Mouse (Mus musculus) Patski (cell line): Measurements from ENCODE around the gene Phex. TPM values are rescaled to one million over a fixed set of nuclear protein-coding genes. Genes with fewer than 3 reads are reported as not detected.

Source experiments
- ATAC-seq: fragments of 100-300 bp; one replicate; pipeline ENCODE4 v1.8.0; 2021
- CTCF ChIA-PET: fragments of 350-600 bp; sonication (Branson Sonifier 250); formaldehyde crosslinking; loops from one replicate; lab custom pipeline; 2022; ENCODE audit warnings: inconsistent platforms; lab: Charles Lee
- POLR2A ChIA-PET: fragments of 350-600 bp; sonication (Branson Sonifier 250); formaldehyde crosslinking; loops from one replicate; lab custom pipeline; 2022; ENCODE audit warnings: antibody characterized with exemption, inconsistent platforms; lab: Charles Lee
- DNase-seq: peaks from one replicate; pipeline ENCODE4 v3.0.0-alpha.2; 2011; ENCODE audit warnings: low read depth, low spot score
- H3K27me3 ChIP-seq: fragments of 371-371 bp; one replicate; pipeline ENCODE4 v1.5.1; 2021
- CTCF ChIP-seq: fragments of 100-300 bp; IDR thresholded peaks from one replicate; pipeline ENCODE4 v1.5.1; 2021
- in situ Hi-C: fragments of 300-500 bp; cut with MboI; formaldehyde crosslinking; loops from 3 replicates; pipeline ENCODE4 v1.11.1; 2018; ENCODE audit warnings: low pct_unique_long_range_greater_than_20kb, mixed read lengths
- polyA plus RNA-seq: library from polyadenylated mRNA; unstranded; gene quantifications from one replicate; pipeline ENCODE4 v1.2.3, GENCODE M21; 2021

The Phex gene
- polyA plus RNA-seq, 1 experiment from 2014 or later, result 0.06 TPM

- peaks cover 9% of the 10 kb centered on the region for H3K27me3 ChIP-seq
- ChIA-PET CTCF (interaction anchor here (1.3 to 2.2 kb wide), 4 partner anchors 11 to 147 kb away, joined by 3 to 8 read pairs (median 4); no protein-coding TSS in a partner anchor), POLR2A (no interaction called here)
- TF ChIP-seq CTCF, result no peak
- in situ Hi-C loops, result loop anchor here (25.0 kb wide), 1 partner anchor 1671 kb away; no protein-coding TSS in a partner anchor
- DNase-seq (no peak), ATAC-seq (no peak)
These were observed 106.9 kb downstream of the Phex start for GRCm38 (mm10) chrX:157308171-157308570.

GRCm38 (mm10) chrX:157307411-157307810 is 107.7 kb downstream of the Phex start:
- TF ChIP-seq CTCF, result peak; percentile 63
- ChIA-PET POLR2A (no interaction called here), CTCF (interaction anchor here (0.7 to 2.2 kb wide), 5 partner anchors 10 to 148 kb away, joined by 3 to 8 read pairs (median 4); no protein-coding TSS in a partner anchor)
- peaks cover 9% of the 10 kb centered on the region for H3K27me3 ChIP-seq
- DNase-seq (no peak), ATAC-seq (no peak)
- in situ Hi-C loops, result loop anchor here (25.0 kb wide), 1 partner anchor 1670 kb away; no protein-coding TSS in a partner anchor

- ChIA-PET CTCF (interaction anchor here (0.7 to 2.2 kb wide), 5 partner anchors 10 to 148 kb away, joined by 3 to 8 read pairs (median 4); no protein-coding TSS in a partner anchor), POLR2A (no interaction called here)
- DNase-seq, result no peak
- no peak for ATAC-seq
- in situ Hi-C loops, result loop anchor here (25.0 kb wide), 1 partner anchor 1670 kb away; no protein-coding TSS in a partner anchor
- H3K27me3 ChIP-seq, result peaks cover 12% of the 10 kb centered on the region
- TF ChIP-seq CTCF, result no peak
These were observed 108.2 kb downstream of the Phex start for GRCm38 (mm10) chrX:157306796-157307405.

- peaks cover 17% of the 10 kb centered on the region for H3K27me3 ChIP-seq
- ChIA-PET CTCF (no interaction called here), POLR2A (no interaction called here)
- no peak for TF ChIP-seq CTCF
- ATAC-seq (no peak), DNase-seq (no peak)
- in situ Hi-C loops, result loop anchor here (25.0 kb wide), 1 partner anchor 1669 kb away; no protein-coding TSS in a partner anchor
These were observed 109.3 kb downstream of the Phex start for GRCm38 (mm10) chrX:157305852-157306232.

- ChIA-PET POLR2A (no interaction called here), CTCF (no interaction called here)
- no peak for DNase-seq
- in situ Hi-C loops, result loop anchor here (25.0 kb wide), 1 partner anchor 1668 kb away; no protein-coding TSS in a partner anchor
- no peak for TF ChIP-seq CTCF
- ATAC-seq, result no peak
- peaks cover 17% of the 10 kb centered on the region for H3K27me3 ChIP-seq
These were observed 109.8 kb downstream of the Phex start for GRCm38 (mm10) chrX:157305193-157305851.

GRCm38 (mm10) chrX:157292411-157292810 is 122.7 kb downstream of the Phex start:
- in situ Hi-C loops, result no loop called here
- no peak for DNase-seq
- no peak for TF ChIP-seq CTCF
- peaks cover 4% of the 10 kb centered on the region for H3K27me3 ChIP-seq
- ChIA-PET CTCF (interaction anchor here (1.8 kb wide), 1 partner anchor 15 kb away, joined by 5 read pairs; no protein-coding TSS in a partner anchor), POLR2A (no interaction called here)
- ATAC-seq, result no peak

GRCm38 (mm10) chrX:157276581-157276980 is 138.5 kb downstream of the Phex start:
- DNase-seq (no peak), ATAC-seq (no peak)
- peaks cover 25% of the 10 kb centered on the region for H3K27me3 ChIP-seq
- TF ChIP-seq CTCF, result no peak
- in situ Hi-C loops, result no loop called here
- ChIA-PET CTCF (no interaction called here), POLR2A (no interaction called here)

- H3K27me3 ChIP-seq, result peaks cover 22% of the 10 kb centered on the region
- ChIA-PET POLR2A (no interaction called here), CTCF (no interaction called here)
- ATAC-seq, result no peak
- no peak for DNase-seq
- in situ Hi-C loops, result no loop called here
- TF ChIP-seq CTCF, result no peak
These were observed 141.8 kb downstream of the Phex start for GRCm38 (mm10) chrX:157273291-157273690.

GRCm38 (mm10) chrX:157271609-157272008 is 143.5 kb downstream of the Phex start:
- TF ChIP-seq CTCF, result no peak
- H3K27me3 ChIP-seq, result peaks cover 35% of the 10 kb centered on the region
- ATAC-seq (no peak), DNase-seq (no peak)
- in situ Hi-C loops, result no loop called here
- CTCF ChIA-PET, result no interaction called here
- POLR2A ChIA-PET, result no interaction called here

GRCm38 (mm10) chrX:157269726-157270305 is 145.3 kb downstream of the Phex start:
- no peak for ATAC-seq
- in situ Hi-C loops, result no loop called here
- peaks cover 30% of the 10 kb centered on the region for H3K27me3 ChIP-seq
- ChIA-PET CTCF (no interaction called here), POLR2A (no interaction called here)
- no peak for TF ChIP-seq CTCF
- DNase-seq, result no peak

GRCm38 (mm10) chrX:157268141-157268540 is 147.0 kb downstream of the Phex start:
- TF ChIP-seq CTCF, result no peak
- peaks cover 27% of the 10 kb centered on the region for H3K27me3 ChIP-seq
- POLR2A ChIA-PET, result no interaction called here
- ATAC-seq (no peak), DNase-seq (no peak)
- in situ Hi-C loops, result no loop called here
- CTCF ChIA-PET, result no interaction called here
